Mouse (Mus musculus): ENCODE data around the gene Edrf1. TPM values are rescaled to one million over a fixed set of nuclear protein-coding genes. Genes with fewer than 3 reads are reported as not detected.
A peak's percentile ranks its signal among the peaks of the same experiment; 100 is the strongest.

The Edrf1 gene
- total and polyA plus RNA-seq, 3 experiments: 6.2 to 61.4 (median 36.3) TPM

DNA sequence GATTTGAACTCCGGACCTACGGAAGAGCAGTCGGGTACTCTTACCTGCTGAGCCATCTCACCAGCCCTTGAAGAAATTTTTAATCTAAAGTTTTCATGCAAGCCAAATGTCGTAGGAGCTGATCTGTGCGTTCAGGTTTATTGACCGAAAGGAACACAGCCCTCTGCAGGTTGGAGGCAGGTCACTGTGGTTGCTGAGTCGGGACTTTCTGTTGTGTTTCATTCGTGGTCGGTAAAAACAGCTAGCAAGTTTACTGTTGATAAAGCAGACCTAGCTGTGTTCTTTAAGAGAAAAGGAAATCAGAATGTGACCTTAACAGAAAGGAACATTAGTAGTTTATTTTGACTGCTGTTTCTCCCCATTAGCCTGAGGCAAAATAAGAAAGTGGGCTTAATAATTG lies 32.6 kb downstream of the Edrf1 start:
- Histone ChIP-seq H3K27me3 (ENCODE audit: insufficient read depth, low read length) (no peaks in the 10 kb centered on the region), H3K36me3 (replicated peaks) (peaks cover 92% of the 10 kb centered on the region), H3K9me3 (replicated peaks) (no peaks in the 10 kb centered on the region), H3K4me1 (ENCODE audit: insufficient read depth, low read depth, low read length) (no peaks in the 10 kb centered on the region; the same call in 1 of the 2 replicates), H3K4me3 (ENCODE audit: low read depth, low read length) (no peak overlapping the region)
- TF ChIP-seq CTCF (IDR thresholded peaks at IDR 0.05; ENCODE audit: low read depth, low read length) (no peak), TAL1 (conservative IDR thresholded peaks at IDR 0.05; ENCODE audit: low read depth, low read length) (no peak), GATA2 (IDR thresholded peaks at IDR 0.05; ENCODE audit: borderline replicate concordance, low read depth, low read length) (no peak), GATA1 (IDR thresholded peaks at IDR 0.05; ENCODE audit: borderline replicate concordance, low read length) (no peak), POLR2AphosphoS5 (IDR thresholded peaks at IDR 0.05; ENCODE audit: insufficient replicate concordance, low read depth, low read length) (no peak)
- DNase-seq (ENCODE audit: low spot score): no peak
- no peak for ATAC-seq (ENCODE audit: extremely low read depth, insufficient number of reproducible peaks, low FRiP score, poor library complexity, severe bottlenecking)

DNA sequence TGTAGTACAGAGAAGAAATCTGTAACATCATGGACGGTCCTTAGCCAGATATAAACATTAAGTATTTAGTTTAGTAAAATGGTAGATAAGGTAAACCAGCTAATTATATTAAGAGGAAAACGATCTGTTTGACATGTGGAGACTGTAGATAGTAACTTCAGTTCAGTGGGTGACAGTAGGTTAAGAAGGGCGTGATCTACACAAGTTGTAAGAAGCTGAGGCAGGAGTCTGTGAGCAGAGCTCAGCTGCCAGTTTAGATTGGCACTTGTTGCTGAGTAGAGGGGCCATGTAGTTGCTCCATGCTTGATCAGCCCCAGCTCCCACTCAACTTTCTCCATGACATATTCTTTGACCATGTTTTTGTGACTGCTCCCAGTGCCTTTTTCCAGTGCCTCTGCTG lies 33.5 kb downstream of the Edrf1 start:
- DNase-seq (ENCODE audit: low spot score): no peak
- peaks cover 90% of the 10 kb centered on the region for H3K36me3 ChIP-seq (replicated peaks)
- TF ChIP-seq GATA1 (IDR thresholded peaks at IDR 0.05; ENCODE audit: borderline replicate concordance, low read length): no peak
- no peak for TF ChIP-seq GATA2 (IDR thresholded peaks at IDR 0.05; ENCODE audit: borderline replicate concordance, low read depth, low read length)
- no peak for TF ChIP-seq CTCF (IDR thresholded peaks at IDR 0.05; ENCODE audit: low read depth, low read length)
- no peak for TF ChIP-seq POLR2AphosphoS5 (IDR thresholded peaks at IDR 0.05; ENCODE audit: insufficient replicate concordance, low read depth, low read length)
- TF ChIP-seq TAL1 (conservative IDR thresholded peaks at IDR 0.05; ENCODE audit: low read depth, low read length): no peak
- no peak for ATAC-seq (ENCODE audit: extremely low read depth, insufficient number of reproducible peaks, low FRiP score, poor library complexity, severe bottlenecking)
- no peaks in the 10 kb centered on the region for H3K9me3 ChIP-seq (replicated peaks)
- no peaks in the 10 kb centered on the region for H3K27me3 ChIP-seq (ENCODE audit: insufficient read depth, low read length)
- H3K4me3 ChIP-seq (ENCODE audit: low read depth, low read length): no peak overlapping the region
- no peaks in the 10 kb centered on the region; the same call in 1 of the 2 replicates for H3K4me1 ChIP-seq (ENCODE audit: insufficient read depth, low read depth, low read length)

DNA sequence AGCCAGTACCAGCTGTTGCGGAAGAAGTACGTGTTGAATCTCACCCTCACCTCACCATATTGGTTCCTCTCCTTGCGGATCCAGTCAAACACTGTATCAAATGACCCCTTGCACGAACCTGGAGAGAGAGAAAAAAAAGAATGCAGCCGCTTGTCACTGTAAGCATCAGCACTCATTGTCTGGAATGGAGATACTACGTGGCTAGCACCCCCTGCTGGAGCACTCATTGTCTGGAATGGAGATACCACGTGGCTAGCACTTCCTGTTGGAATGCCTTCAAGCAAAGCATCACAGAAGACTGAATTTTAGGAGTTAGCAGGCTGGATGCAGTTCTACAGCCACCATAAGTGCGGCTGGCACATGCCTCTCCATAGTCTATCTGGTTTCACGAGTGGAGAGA lies 38.7 kb downstream of the Edrf1 start:
- H3K4me1 ChIP-seq (ENCODE audit: insufficient read depth, low read depth, low read length): no peaks in the 10 kb centered on the region; the same call in 1 of the 2 replicates
- no peaks in the 10 kb centered on the region for H3K9me3 ChIP-seq (replicated peaks)
- peaks cover 5% of the 10 kb centered on the region; the same call in 1 of the 2 replicates for H3K27me3 ChIP-seq (ENCODE audit: insufficient read depth, low read length)
- ATAC-seq (ENCODE audit: extremely low read depth, insufficient number of reproducible peaks, low FRiP score, poor library complexity, severe bottlenecking) (0 out of 2 replicates have a peak, but pooled peaks have one; percentile 34), DNase-seq (ENCODE audit: low spot score) (no peak)
- H3K4me3 ChIP-seq (ENCODE audit: low read depth, low read length): no peak overlapping the region
- TF ChIP-seq GATA1 (IDR thresholded peaks at IDR 0.05; ENCODE audit: borderline replicate concordance, low read length): no peak
- TF ChIP-seq GATA2 (IDR thresholded peaks at IDR 0.05; ENCODE audit: borderline replicate concordance, low read depth, low read length): no peak
- no peak for TF ChIP-seq CTCF (IDR thresholded peaks at IDR 0.05; ENCODE audit: low read depth, low read length)
- TF ChIP-seq TAL1 (conservative IDR thresholded peaks at IDR 0.05; ENCODE audit: low read depth, low read length): no peak
- TF ChIP-seq POLR2AphosphoS5 (IDR thresholded peaks at IDR 0.05; ENCODE audit: insufficient replicate concordance, low read depth, low read length): no peak
- peaks cover 61% of the 10 kb centered on the region for H3K36me3 ChIP-seq (replicated peaks)

DNA sequence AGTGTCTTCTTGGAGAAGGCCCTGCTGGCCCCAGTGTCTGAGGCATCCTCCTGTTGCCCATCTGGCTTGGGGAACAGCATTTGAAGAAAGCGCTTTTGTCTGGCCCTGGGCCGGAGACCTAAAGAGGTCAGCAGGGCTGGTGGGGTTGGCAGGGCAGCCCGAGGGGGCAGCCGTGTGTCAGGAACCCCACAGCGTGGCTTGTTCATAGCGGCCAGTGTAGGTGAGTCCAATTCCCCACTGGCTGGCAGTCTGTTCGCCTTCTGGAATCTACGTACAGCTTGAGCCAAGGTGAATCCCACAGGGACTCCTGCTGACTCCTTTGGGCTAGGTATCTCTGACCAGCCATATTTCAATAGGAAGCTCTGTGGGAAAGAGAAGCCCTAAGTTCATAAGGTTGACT lies 41.4 kb downstream of the Edrf1 start:
- Histone ChIP-seq H3K9me3 (replicated peaks) (no peaks in the 10 kb centered on the region), H3K4me1 (ENCODE audit: insufficient read depth, low read depth, low read length) (no peaks in the 10 kb centered on the region), H3K36me3 (replicated peaks) (peaks cover 34% of the 10 kb centered on the region), H3K4me3 (ENCODE audit: low read depth, low read length) (no peak overlapping the region), H3K27me3 (ENCODE audit: insufficient read depth, low read length) (peaks cover 9% of the 10 kb centered on the region; the same call in 1 of the 2 replicates)
- DNase-seq (ENCODE audit: low spot score) (no peak), ATAC-seq (ENCODE audit: extremely low read depth, insufficient number of reproducible peaks, low FRiP score, poor library complexity, severe bottlenecking) (no peak)
- TF ChIP-seq CTCF (IDR thresholded peaks at IDR 0.05; ENCODE audit: low read depth, low read length) (no peak), GATA1 (IDR thresholded peaks at IDR 0.05; ENCODE audit: borderline replicate concordance, low read length) (no peak), TAL1 (conservative IDR thresholded peaks at IDR 0.05; ENCODE audit: low read depth, low read length) (no peak), POLR2AphosphoS5 (IDR thresholded peaks at IDR 0.05; ENCODE audit: insufficient replicate concordance, low read depth, low read length) (no peak), GATA2 (IDR thresholded peaks at IDR 0.05; ENCODE audit: borderline replicate concordance, low read depth, low read length) (no peak)

DNA sequence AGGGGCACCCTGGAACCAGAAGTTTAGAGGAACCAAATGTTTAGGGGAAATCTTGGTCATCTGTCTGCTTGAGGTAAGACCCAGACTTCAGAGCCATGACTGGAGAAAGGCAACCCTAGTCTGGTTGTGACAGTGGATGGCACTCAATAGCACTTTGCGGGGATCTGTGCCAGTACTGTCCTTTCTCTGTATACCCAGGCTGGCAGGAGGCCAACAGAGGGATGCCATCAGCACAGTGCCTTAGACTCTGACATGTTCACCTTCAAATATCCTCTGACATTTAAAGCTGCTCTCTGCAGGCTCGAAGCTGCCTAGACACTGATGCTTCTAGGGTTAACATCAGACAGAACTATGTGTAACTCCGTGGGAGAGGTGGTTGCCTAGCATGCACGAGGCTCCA lies 42.1 kb downstream of the Edrf1 start:
- Histone ChIP-seq H3K4me3 (ENCODE audit: low read depth, low read length) (no peak overlapping the region), H3K9me3 (replicated peaks) (peaks cover 3% of the 10 kb centered on the region; the same call in 1 of the 2 replicates), H3K36me3 (replicated peaks) (peaks cover 31% of the 10 kb centered on the region), H3K4me1 (ENCODE audit: insufficient read depth, low read depth, low read length) (no peaks in the 10 kb centered on the region; the same call in 1 of the 2 replicates), H3K27me3 (ENCODE audit: insufficient read depth, low read length) (peaks cover 9% of the 10 kb centered on the region; the same call in 1 of the 2 replicates)
- TF ChIP-seq CTCF (IDR thresholded peaks at IDR 0.05; ENCODE audit: low read depth, low read length): no peak
- no peak for TF ChIP-seq GATA1 (IDR thresholded peaks at IDR 0.05; ENCODE audit: borderline replicate concordance, low read length)
- no peak for TF ChIP-seq GATA2 (IDR thresholded peaks at IDR 0.05; ENCODE audit: borderline replicate concordance, low read depth, low read length)
- no peak for TF ChIP-seq TAL1 (conservative IDR thresholded peaks at IDR 0.05; ENCODE audit: low read depth, low read length)
- TF ChIP-seq POLR2AphosphoS5 (IDR thresholded peaks at IDR 0.05; ENCODE audit: insufficient replicate concordance, low read depth, low read length): no peak
- ATAC-seq (ENCODE audit: extremely low read depth, insufficient number of reproducible peaks, low FRiP score, poor library complexity, severe bottlenecking) (no peak), DNase-seq (ENCODE audit: low spot score) (no peak)

DNA sequence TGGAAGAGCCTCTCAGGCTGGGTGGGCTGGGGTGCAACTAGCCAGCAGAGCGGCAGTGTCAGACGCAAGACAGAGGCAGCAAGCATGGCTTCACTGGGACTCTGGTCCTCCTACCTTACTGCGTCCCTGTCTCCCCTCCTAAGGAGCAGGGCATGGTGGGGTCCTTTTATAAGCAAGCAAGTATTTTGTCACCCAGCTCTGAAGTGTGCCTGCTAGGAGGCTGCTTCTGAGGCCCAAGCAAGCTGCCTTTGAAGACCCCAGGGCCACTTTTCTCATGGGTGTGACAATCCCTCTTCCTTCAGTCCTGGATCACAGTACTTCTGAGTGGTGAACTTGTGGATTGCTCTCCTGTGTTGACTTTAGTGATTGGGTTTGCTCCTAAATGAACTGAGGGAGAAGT lies 42.6 kb downstream of the Edrf1 start, which contains the start of gene Mmp21:
TSS of gene Mmp21 (minus strand) at position 101 of the 400 bp plus-strand sequence.
- no peak within 1 kb of the TSS for H3K4me3 ChIP-seq (ENCODE audit: low read depth, low read length)
- H3K27me3 ChIP-seq (ENCODE audit: insufficient read depth, low read length): peaks cover 9% of the 10 kb centered on the region; the same call in 1 of the 2 replicates
- no peak for ATAC-seq (ENCODE audit: extremely low read depth, insufficient number of reproducible peaks, low FRiP score, poor library complexity, severe bottlenecking)
- TF ChIP-seq POLR2AphosphoS5 (IDR thresholded peaks at IDR 0.05; ENCODE audit: insufficient replicate concordance, low read depth, low read length) (no peak), GATA1 (IDR thresholded peaks at IDR 0.05; ENCODE audit: borderline replicate concordance, low read length) (no peak), CTCF (IDR thresholded peaks at IDR 0.05; ENCODE audit: low read depth, low read length) (no peak), GATA2 (IDR thresholded peaks at IDR 0.05; ENCODE audit: borderline replicate concordance, low read depth, low read length) (no peak), TAL1 (conservative IDR thresholded peaks at IDR 0.05; ENCODE audit: low read depth, low read length) (no peak)
- H3K4me1 ChIP-seq (ENCODE audit: insufficient read depth, low read depth, low read length): peaks cover 3% of the 10 kb centered on the region; the same call in 1 of the 2 replicates
- peaks cover 4% of the 10 kb centered on the region for H3K9me3 ChIP-seq (replicated peaks)
- DNase-seq (ENCODE audit: low spot score): no peak
- H3K36me3 ChIP-seq (replicated peaks): peaks cover 32% of the 10 kb centered on the region
